Mouse (Mus musculus): ENCODE measurements around the gene Dusp2. TPM values are rescaled to one million over a fixed set of nuclear protein-coding genes. Genes with fewer than 3 reads are reported as not detected.

Gene Dusp2
- polyA plus RNA-seq (2012; fragmentation: generic; extraction: Trizol): 13.9 TPM
- long read RNA-seq, experiment 1, partial matches to known transcripts: 0 of 4 reads
- long read RNA-seq, experiment 1, other reads (novel, unspliced or antisense): 0 of 4 reads
- long read RNA-seq, experiment 2, transcript Dusp2-201 (4 exons, 1,617 nt): major isoform, 32 of 32 reads
- long read RNA-seq, experiment 2, partial matches to known transcripts: 0 of 32 reads
- long read RNA-seq, experiment 2, other reads (novel, unspliced or antisense): 0 of 32 reads

GRCm38 (mm10) chr2:127335767-127336496 lies at the start of gene Dusp2:
TSS of gene Dusp2 (plus strand) at chr2:127336159.
- Histone ChIP-seq H3K79me2 (ENCODE audit: control insufficient read depth, insufficient read depth) (peaks cover 23% of the 10 kb centered on the region), H3K36me3 (ENCODE audit: control insufficient read depth, insufficient read depth) (peaks cover 16% of the 10 kb centered on the region), H3K4me3 (ENCODE audit: insufficient read depth, poor library complexity, severe bottlenecking) (peak within 1 kb of the TSS; percentile 72), H3ac (ENCODE audit: control insufficient read depth, insufficient read length, low read depth) (peak within 1 kb of the TSS; percentile 87), H3K27me3 (ENCODE audit: control insufficient read depth, insufficient read depth, insufficient read length) (no peaks in the 10 kb centered on the region), H3K79me3 (ENCODE audit: low read depth) (peaks cover 10% of the 10 kb centered on the region)
- no peak for TF ChIP-seq CEBPB (IDR thresholded peaks at IDR 0.05; ENCODE audit: low read depth)
- TF ChIP-seq MAX (IDR thresholded peaks at IDR 0.05): peak; percentile 57
- no peak for TF ChIP-seq MYOG (IDR thresholded peaks at IDR 0.05; ENCODE audit: control insufficient read depth, extremely low read depth, insufficient read length)
- TF ChIP-seq MYOD1 (IDR thresholded peaks at IDR 0.05; ENCODE audit: control insufficient read depth, insufficient read length, low read depth): no peak
- TF ChIP-seq CTCF (IDR thresholded peaks at IDR 0.05; ENCODE audit: control insufficient read depth, insufficient read depth, insufficient read length): no peak
- TF ChIP-seq USF1 (IDR thresholded peaks at IDR 0.05; ENCODE audit: low read depth): peak; percentile 24
- TF ChIP-seq FOSL1 (IDR thresholded peaks at IDR 0.05; ENCODE audit: insufficient read depth, low read length, poor library complexity, severe bottlenecking): no peak

- Histone ChIP-seq H3ac (ENCODE audit: control insufficient read depth, insufficient read length, low read depth) (no peak overlapping the region), H3K79me3 (ENCODE audit: low read depth) (no peaks in the 10 kb centered on the region), H3K36me3 (ENCODE audit: control insufficient read depth, insufficient read depth) (peaks cover 60% of the 10 kb centered on the region), H3K27me3 (ENCODE audit: control insufficient read depth, insufficient read depth, insufficient read length) (no peaks in the 10 kb centered on the region), H3K79me2 (ENCODE audit: control insufficient read depth, insufficient read depth) (no peaks in the 10 kb centered on the region), H3K4me3 (ENCODE audit: insufficient read depth, poor library complexity, severe bottlenecking) (no peak overlapping the region)
- TF ChIP-seq CTCF (IDR thresholded peaks at IDR 0.05; ENCODE audit: control insufficient read depth, insufficient read depth, insufficient read length) (no peak), MYOG (IDR thresholded peaks at IDR 0.05; ENCODE audit: control insufficient read depth, extremely low read depth, insufficient read length) (no peak), MYOD1 (IDR thresholded peaks at IDR 0.05; ENCODE audit: control insufficient read depth, insufficient read length, low read depth) (no peak), MAX (IDR thresholded peaks at IDR 0.05) (no peak), USF1 (IDR thresholded peaks at IDR 0.05; ENCODE audit: low read depth) (no peak), CEBPB (IDR thresholded peaks at IDR 0.05; ENCODE audit: low read depth) (no peak), FOSL1 (IDR thresholded peaks at IDR 0.05; ENCODE audit: insufficient read depth, low read length, poor library complexity, severe bottlenecking) (no peak)
Measured at GRCm38 (mm10) chr2:127292250-127292649, 43.7 kb upstream of the Dusp2 start.

- Histone ChIP-seq H3K4me3 (ENCODE audit: insufficient read depth, poor library complexity, severe bottlenecking) (no peak overlapping the region), H3K79me2 (ENCODE audit: control insufficient read depth, insufficient read depth) (no peaks in the 10 kb centered on the region), H3K79me3 (ENCODE audit: low read depth) (no peaks in the 10 kb centered on the region), H3K36me3 (ENCODE audit: control insufficient read depth, insufficient read depth) (peaks cover 74% of the 10 kb centered on the region), H3ac (ENCODE audit: control insufficient read depth, insufficient read length, low read depth) (no peak overlapping the region), H3K27me3 (ENCODE audit: control insufficient read depth, insufficient read depth, insufficient read length) (no peaks in the 10 kb centered on the region)
- TF ChIP-seq USF1 (IDR thresholded peaks at IDR 0.05; ENCODE audit: low read depth) (no peak), MYOD1 (IDR thresholded peaks at IDR 0.05; ENCODE audit: control insufficient read depth, insufficient read length, low read depth) (no peak), CEBPB (IDR thresholded peaks at IDR 0.05; ENCODE audit: low read depth) (no peak), FOSL1 (IDR thresholded peaks at IDR 0.05; ENCODE audit: insufficient read depth, low read length, poor library complexity, severe bottlenecking) (no peak)
Measured at GRCm38 (mm10) chr2:127297001-127297805, 38.8 kb upstream of the Dusp2 start.

- Histone ChIP-seq H3K36me3 (ENCODE audit: control insufficient read depth, insufficient read depth) (peaks cover 65% of the 10 kb centered on the region), H3K79me2 (ENCODE audit: control insufficient read depth, insufficient read depth) (no peaks in the 10 kb centered on the region), H3K79me3 (ENCODE audit: low read depth) (no peaks in the 10 kb centered on the region), H3K4me3 (ENCODE audit: insufficient read depth, poor library complexity, severe bottlenecking) (no peak overlapping the region), H3ac (ENCODE audit: control insufficient read depth, insufficient read length, low read depth) (no peak overlapping the region), H3K27me3 (ENCODE audit: control insufficient read depth, insufficient read depth, insufficient read length) (no peaks in the 10 kb centered on the region)
- TF ChIP-seq FOSL1 (IDR thresholded peaks at IDR 0.05; ENCODE audit: insufficient read depth, low read length, poor library complexity, severe bottlenecking) (no peak), MAX (IDR thresholded peaks at IDR 0.05) (no peak), CTCF (IDR thresholded peaks at IDR 0.05; ENCODE audit: control insufficient read depth, insufficient read depth, insufficient read length) (no peak), CEBPB (IDR thresholded peaks at IDR 0.05; ENCODE audit: low read depth) (no peak), MYOG (IDR thresholded peaks at IDR 0.05; ENCODE audit: control insufficient read depth, extremely low read depth, insufficient read length) (no peak), USF1 (IDR thresholded peaks at IDR 0.05; ENCODE audit: low read depth) (no peak), MYOD1 (IDR thresholded peaks at IDR 0.05; ENCODE audit: control insufficient read depth, insufficient read length, low read depth) (no peak)
Measured at GRCm38 (mm10) chr2:127298056-127298455, 37.9 kb upstream of the Dusp2 start.

- H3K27me3 ChIP-seq (ENCODE audit: control insufficient read depth, insufficient read depth, insufficient read length): no peaks in the 10 kb centered on the region
- TF ChIP-seq CEBPB (IDR thresholded peaks at IDR 0.05; ENCODE audit: low read depth) (no peak), FOSL1 (IDR thresholded peaks at IDR 0.05; ENCODE audit: insufficient read depth, low read length, poor library complexity, severe bottlenecking) (no peak), MYOG (IDR thresholded peaks at IDR 0.05; ENCODE audit: control insufficient read depth, extremely low read depth, insufficient read length) (no peak), USF1 (IDR thresholded peaks at IDR 0.05; ENCODE audit: low read depth) (no peak), MAX (IDR thresholded peaks at IDR 0.05) (no peak), CTCF (IDR thresholded peaks at IDR 0.05; ENCODE audit: control insufficient read depth, insufficient read depth, insufficient read length) (no peak), MYOD1 (IDR thresholded peaks at IDR 0.05; ENCODE audit: control insufficient read depth, insufficient read length, low read depth) (no peak)
- H3K4me3 ChIP-seq (ENCODE audit: insufficient read depth, poor library complexity, severe bottlenecking): no peak overlapping the region
- H3K36me3 ChIP-seq (ENCODE audit: control insufficient read depth, insufficient read depth): peaks cover 50% of the 10 kb centered on the region
- no peaks in the 10 kb centered on the region for H3K79me2 ChIP-seq (ENCODE audit: control insufficient read depth, insufficient read depth)
- H3K79me3 ChIP-seq (ENCODE audit: low read depth): no peaks in the 10 kb centered on the region
- H3ac ChIP-seq (ENCODE audit: control insufficient read depth, insufficient read length, low read depth): no peak overlapping the region
Measured at GRCm38 (mm10) chr2:127300701-127301100, 35.3 kb upstream of the Dusp2 start.

Data from C2C12 (cell line).